Mouse (Mus musculus) adrenal gland, postnatal 25 days (tissue): ENCODE measurements around the gene Olfr746. TPM values are rescaled to one million over a fixed set of nuclear protein-coding genes. Genes with fewer than 3 reads are reported as not detected.

ENCODE experiments used
- DNase-seq: peaks from one replicate; pipeline ENCODE4 v3.0.0; 2021; ENCODE audit warnings: mixed read lengths
- long read RNA-seq: library from polyadenylated mRNA; stranded (forward); transcript quantifications from one replicate; pipeline ENCODE4 v2.0.0, GENCODE M21; 2021
- total RNA-seq: library from RNA; stranded (reverse); gene quantifications from 2 replicates; pipeline ENCODE4 v1.2.3, GENCODE M21; 2021

The Olfr746 gene
- not detected in 2 replicates for total RNA-seq
- long read RNA-seq = 0 reads

DNA sequence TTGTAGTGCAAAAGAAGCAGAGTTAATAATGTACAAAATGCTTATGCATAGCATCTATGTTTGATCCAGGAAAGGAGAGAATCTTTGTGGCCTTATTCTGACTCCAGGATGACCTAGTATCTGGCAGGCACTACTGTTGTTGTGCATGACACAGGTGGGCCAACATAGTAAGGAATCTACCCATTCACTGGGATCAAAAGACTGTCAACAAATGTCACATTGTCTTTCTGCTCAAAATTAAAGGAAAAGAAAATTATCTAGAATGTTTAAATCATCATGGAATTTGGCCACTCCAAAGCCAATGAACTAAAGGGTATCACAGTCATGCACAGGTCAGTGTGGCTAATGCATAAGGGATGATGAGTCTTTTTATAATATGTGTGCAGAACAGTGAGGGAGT is at the start of gene Olfr746:
TSS of gene Olfr746 (plus strand) at position 301 of the 400 bp plus-strand sequence.
- DNase-seq = no peak

- no peak for DNase-seq
Measured at GRCm38 (mm10) chr14:50614579-50614978, 32.3 kb upstream of the Olfr746 start, which contains the start of gene Olfr744. Gene Olfr744 (plus strand): TSS chr14:50614879.

DNA sequence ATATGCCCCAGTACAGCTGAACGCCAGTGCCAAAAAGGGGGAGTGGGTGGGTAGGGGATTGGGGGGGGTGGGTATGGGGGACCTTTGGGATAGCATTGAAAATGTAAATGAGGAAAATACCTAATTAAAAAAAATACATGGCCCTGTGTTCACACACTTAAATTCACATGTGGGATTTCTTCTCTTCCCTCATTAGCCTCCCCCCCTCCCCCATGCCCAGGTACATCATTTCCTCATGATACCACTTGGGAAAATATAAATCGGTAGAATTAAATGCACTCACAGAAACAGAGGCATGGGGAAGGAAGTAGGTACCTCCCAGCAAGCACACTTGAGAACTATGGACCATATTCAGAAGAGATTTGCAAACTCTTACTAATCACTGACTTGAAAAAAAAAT is 7.8 kb upstream of the Olfr746 start, which contains the start of gene Olfr745:
TSS of gene Olfr745 (plus strand) at position 301 of the 400 bp plus-strand sequence.
- no peak for DNase-seq

- DNase-seq = no peak
Measured at GRCm38 (mm10) chr14:50693106-50693505, 46.2 kb downstream of the Olfr746 start, which contains the start of gene Olfr747. Gene Olfr747 (minus strand): TSS chr14:50693206.

Other genes with a start within 250 kb of the Olfr746 start
- gene Olfr738, start 239.5 kb upstream of the Olfr746 start, total RNA-seq = not detected in 2 replicates
- not detected in 2 replicates for gene Olfr739, start 228.5 kb upstream of the Olfr746 start, total RNA-seq
- gene Olfr740, start 201.5 kb upstream of the Olfr746 start, total RNA-seq = not detected in 2 replicates
- not detected in 2 replicates for gene Olfr741, start 174.3 kb upstream of the Olfr746 start, total RNA-seq
- not detected in 2 replicates for gene Olfr742, start 143.5 kb upstream of the Olfr746 start, total RNA-seq
- not detected in 2 replicates for gene Olfr743, start 125.2 kb upstream of the Olfr746 start, total RNA-seq
- gene Olfr744, start 32.2 kb upstream of the Olfr746 start, total RNA-seq = not detected in 2 replicates
- gene Olfr745, start 7.7 kb upstream of the Olfr746 start, total RNA-seq = not detected in 2 replicates
- gene Olfr747, start 46.1 kb downstream of the Olfr746 start, total RNA-seq = not detected in 2 replicates
- gene Olfr748, start 60.3 kb downstream of the Olfr746 start, total RNA-seq = not detected in 2 replicates
- not detected in 2 replicates for gene Olfr749, start 98.0 kb downstream of the Olfr746 start, total RNA-seq
- 41.0 and 49.9 TPM in 2 replicates for gene Ttc5, start 138.4 kb downstream of the Olfr746 start, total RNA-seq
- not detected in 2 replicates for gene Ccnb1ip1, start 160.6 kb downstream of the Olfr746 start, total RNA-seq
- 36.9 and 37.5 TPM in 2 replicates for gene Parp2, start 160.8 kb downstream of the Olfr746 start, total RNA-seq
- gene Tep1, start 223.5 kb downstream of the Olfr746 start, total RNA-seq = 27.1 and 28.2 TPM in 2 replicates